Mouse (Mus musculus) embryonic facial prominence, embryonic 13.5 days (tissue): ENCODE results near the gene Slc22a13. TPM values are rescaled to one million over a fixed set of nuclear protein-coding genes. Genes with fewer than 3 reads are reported as not detected.

Experiments
- ATAC-seq: fragments of 200-750 bp; cut with Nextera tagmentation; 2 replicates; pipeline ENCODE4 v1.8.0; 2017; ENCODE audit warnings: low read depth; ENCODE audit not compliant: insufficient number of reproducible peaks, insufficient read depth, low FRiP score, low TSS enrichment
- H3K27ac ChIP-seq: fragments of 300-500 bp; sonication (generic); 2 replicates; pipeline ENCODE4 v1.5.1; 2015; ENCODE audit warnings: moderate library complexity, mild to moderate bottlenecking, inconsistent platforms
- H3K27me3 ChIP-seq: fragments of 300-500 bp; sonication (generic); 2 replicates; pipeline ENCODE4 v1.6.1; 2015; ENCODE audit warnings: mild to moderate bottlenecking, inconsistent platforms
- H3K36me3 ChIP-seq: fragments of 300-500 bp; sonication (generic); 2 replicates; pipeline ENCODE4 v1.6.1; 2015; ENCODE audit warnings: mild to moderate bottlenecking, inconsistent platforms
- H3K4me1 ChIP-seq: fragments of 300-500 bp; sonication (generic); 2 replicates; pipeline ENCODE4 v1.6.1; 2015; ENCODE audit warnings: inconsistent platforms
- H3K4me2 ChIP-seq: fragments of 300-500 bp; sonication (generic); 2 replicates; pipeline ENCODE4 v1.6.1; 2015; ENCODE audit warnings: moderate library complexity, mild to moderate bottlenecking, inconsistent platforms
- H3K4me3 ChIP-seq: fragments of 300-500 bp; sonication (generic); 2 replicates; pipeline ENCODE4 v1.5.1; 2015; ENCODE audit warnings: mild to moderate bottlenecking, inconsistent platforms
- H3K9ac ChIP-seq: fragments of 300-500 bp; sonication (generic); 2 replicates; pipeline ENCODE4 v1.6.1; 2015; ENCODE audit warnings: mild to moderate bottlenecking, inconsistent platforms
- H3K9me3 ChIP-seq: fragments of 300-500 bp; sonication (generic); 2 replicates; pipeline ENCODE4 v1.6.1; 2016; ENCODE audit warnings: inconsistent platforms
- WGBS: fragments of 180-500 bp; shearing (Covaris S2); methylation state at CpG from one replicate; pipeline ENCODE4 v1.1.7; 2015; ENCODE audit warnings: mixed read lengths; 5-methylcytosine and 5-hydroxymethylcytosine counted together
- polyA plus RNA-seq: library from polyadenylated mRNA; unstranded; fragments of >200 nt; fragmentation: Nextera tagmentation; extraction: Ambion mirVana; gene quantifications from 2 replicates; pipeline ENCODE4 v1.2.1, GENCODE M21; 2015

Slc22a13 gene
- polyA plus RNA-seq: not detected in 2 replicates

DNA sequence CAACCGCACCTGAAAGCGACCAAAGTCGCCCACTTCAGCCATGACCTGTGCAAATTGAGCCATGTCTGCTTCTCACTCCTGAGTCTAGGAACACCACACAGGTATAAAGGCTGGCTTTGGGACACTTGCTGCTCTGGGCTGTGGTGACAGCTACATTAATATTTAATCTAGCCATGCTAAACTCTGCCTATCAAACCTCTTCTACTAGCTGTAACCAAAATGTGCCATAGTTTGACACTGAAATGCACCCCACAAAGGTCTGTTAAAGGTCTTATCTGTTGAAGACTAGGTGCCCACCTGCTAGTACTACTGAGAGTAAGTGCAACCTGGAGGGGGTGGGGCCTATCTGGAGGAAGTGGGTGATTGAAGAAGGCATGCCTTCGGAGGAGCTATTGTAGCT, at the start of gene Slc22a13:
Gene Slc22a13 (minus strand): TSS at position 101 of the 400 bp plus-strand sequence.
- H3K4me1 ChIP-seq: no peaks in the 10 kb centered on the region
- WGBS: 92% methylated on average over 4 of the region's 4 CpGs
- H3K27me3 ChIP-seq: no peaks in the 10 kb centered on the region
- no peaks in the 10 kb centered on the region for H3K9me3 ChIP-seq
- no peaks in the 10 kb centered on the region for H3K36me3 ChIP-seq
- no peak within 1 kb of the TSS for H3K4me2 ChIP-seq
- ATAC-seq: no peak
- no peak within 1 kb of the TSS for H3K9ac ChIP-seq
- H3K27ac ChIP-seq: no peak within 1 kb of the TSS
- H3K4me3 ChIP-seq: no peak within 1 kb of the TSS

DNA sequence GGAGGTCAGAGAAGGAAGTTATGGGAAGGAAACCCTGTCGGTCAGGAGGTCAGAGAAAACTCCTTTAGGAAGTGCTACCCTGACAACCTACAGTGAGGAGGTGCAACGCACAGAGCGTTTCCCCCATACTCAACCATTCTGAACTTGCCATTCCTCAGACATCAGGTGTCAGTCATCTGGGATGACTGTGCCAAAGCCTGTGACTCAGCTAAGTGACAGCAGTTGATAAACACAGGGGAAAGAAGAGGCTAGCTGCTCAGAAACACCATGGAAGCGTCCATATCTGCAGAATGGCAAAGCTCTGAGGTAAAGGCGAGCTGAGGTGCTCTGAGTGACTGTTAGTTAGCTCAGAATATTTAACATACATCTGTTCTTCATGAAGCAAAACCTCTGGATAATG, 49.2 kb upstream of the Slc22a13 start:
- no peak overlapping the region for H3K4me2 ChIP-seq
- no peak overlapping the region for H3K27ac ChIP-seq
- H3K27me3 ChIP-seq: no peaks in the 10 kb centered on the region
- H3K4me3 ChIP-seq: no peak overlapping the region
- H3K9ac ChIP-seq: no peak overlapping the region
- WGBS: 75% methylated on average over 5 of the region's 5 CpGs
- ATAC-seq: no peak
- no peaks in the 10 kb centered on the region for H3K4me1 ChIP-seq
- peaks cover 50% of the 10 kb centered on the region for H3K36me3 ChIP-seq
- no peaks in the 10 kb centered on the region for H3K9me3 ChIP-seq

DNA sequence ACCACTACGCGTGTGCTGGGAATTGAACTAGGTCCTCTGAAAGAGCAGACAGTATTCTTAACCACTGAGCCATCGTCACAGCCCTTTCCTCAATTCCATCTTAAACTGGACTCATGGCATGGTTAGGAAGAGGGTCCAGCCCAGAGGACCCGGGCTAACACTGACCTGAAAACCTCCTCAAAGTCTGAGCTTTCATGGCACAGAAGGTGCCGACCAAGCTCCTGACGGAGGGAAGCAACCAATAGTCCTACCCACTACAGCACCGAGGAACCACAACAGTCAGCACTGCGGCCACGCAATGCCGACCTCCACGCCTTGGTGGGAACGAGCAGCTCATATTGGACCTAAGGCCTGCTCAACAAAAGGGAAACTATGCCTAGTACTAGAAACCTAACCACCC, 47.3 kb upstream of the Slc22a13 start:
- no peak overlapping the region for H3K4me3 ChIP-seq
- no peak for ATAC-seq
- H3K4me2 ChIP-seq: no peak overlapping the region
- H3K9me3 ChIP-seq: no peaks in the 10 kb centered on the region
- WGBS: 95% methylated on average over 12 of the region's 12 CpGs
- no peak overlapping the region for H3K9ac ChIP-seq
- H3K27me3 ChIP-seq: no peaks in the 10 kb centered on the region
- H3K36me3 ChIP-seq: peaks cover 46% of the 10 kb centered on the region
- H3K27ac ChIP-seq: no peak overlapping the region
- no peaks in the 10 kb centered on the region for H3K4me1 ChIP-seq

DNA sequence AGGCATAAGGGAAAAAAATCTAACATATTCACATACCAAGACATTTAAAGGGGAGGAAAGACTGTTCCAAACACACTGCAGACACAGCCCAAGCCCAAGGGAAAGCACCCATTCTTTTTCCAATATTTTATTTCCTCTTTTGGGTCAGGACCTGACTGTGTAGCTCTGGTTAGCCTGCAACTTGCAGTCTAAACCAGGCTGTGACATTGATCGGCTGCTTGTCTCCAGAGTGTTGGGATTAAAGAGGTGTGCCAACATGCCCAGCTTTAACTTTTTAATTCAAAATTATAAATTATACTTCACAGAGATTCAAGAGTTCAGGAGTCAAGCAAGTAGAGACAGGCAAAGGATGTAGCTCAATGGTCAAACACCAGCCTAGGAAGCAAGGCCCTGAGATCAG, 46.2 kb upstream of the Slc22a13 start:
- H3K27ac ChIP-seq: no peak overlapping the region
- no peak overlapping the region for H3K4me2 ChIP-seq
- WGBS: 85% methylated on average over 1 of the region's 1 CpGs
- no peaks in the 10 kb centered on the region for H3K9me3 ChIP-seq
- H3K27me3 ChIP-seq: no peaks in the 10 kb centered on the region
- no peak overlapping the region for H3K4me3 ChIP-seq
- H3K9ac ChIP-seq: no peak overlapping the region
- ATAC-seq: no peak
- no peaks in the 10 kb centered on the region for H3K4me1 ChIP-seq
- H3K36me3 ChIP-seq: peaks cover 54% of the 10 kb centered on the region

DNA sequence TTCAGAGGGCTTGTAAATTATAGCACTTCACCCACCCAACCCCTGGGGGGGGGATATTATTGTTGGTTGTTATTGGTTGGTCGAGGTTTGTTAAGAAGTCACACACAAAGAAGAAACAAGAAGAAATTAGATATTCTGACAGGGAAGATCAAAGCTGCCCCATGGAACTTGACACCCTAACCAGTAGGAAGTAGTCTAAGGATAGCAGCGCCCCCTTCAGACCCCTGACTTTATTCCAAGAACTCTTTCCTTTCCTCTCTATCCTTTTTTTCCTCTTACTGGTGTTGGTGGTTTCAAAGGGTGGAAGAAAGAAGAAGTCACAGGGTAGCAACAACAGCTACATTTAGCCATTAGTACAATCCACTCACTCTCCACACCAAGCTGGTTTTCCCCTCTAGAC, 45.3 kb upstream of the Slc22a13 start:
- H3K9ac ChIP-seq: no peak overlapping the region
- no peak overlapping the region for H3K4me3 ChIP-seq
- no peak for ATAC-seq
- no peak overlapping the region for H3K27ac ChIP-seq
- 85% methylated on average over 2 of the region's 2 CpGs for WGBS
- H3K36me3 ChIP-seq: peaks cover 58% of the 10 kb centered on the region
- H3K27me3 ChIP-seq: no peaks in the 10 kb centered on the region
- no peak overlapping the region for H3K4me2 ChIP-seq
- H3K9me3 ChIP-seq: no peaks in the 10 kb centered on the region
- H3K4me1 ChIP-seq: no peaks in the 10 kb centered on the region

DNA sequence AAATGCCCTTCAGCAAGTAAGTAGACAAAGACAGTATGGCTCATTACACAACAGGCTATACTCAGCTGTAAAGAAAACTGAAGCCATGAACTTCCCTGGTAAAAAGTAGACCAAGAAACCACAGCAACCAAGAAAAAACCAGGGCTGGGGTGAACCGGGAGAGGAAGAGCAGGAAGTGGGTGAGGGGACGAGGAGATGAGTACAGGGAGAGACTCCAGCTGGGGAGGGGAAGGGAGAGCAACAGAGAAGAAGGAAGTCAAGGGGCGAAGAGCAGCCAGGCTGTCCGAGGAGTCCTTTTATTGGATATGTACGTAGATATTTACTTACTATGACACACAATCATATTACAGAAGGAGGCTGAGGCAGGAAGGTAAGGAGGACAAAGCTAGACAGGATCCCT, 39.1 kb upstream of the Slc22a13 start:
- H3K4me3 ChIP-seq: no peak overlapping the region
- no peaks in the 10 kb centered on the region for H3K27me3 ChIP-seq
- H3K9me3 ChIP-seq: no peaks in the 10 kb centered on the region
- H3K36me3 ChIP-seq: peaks cover 48% of the 10 kb centered on the region
- H3K9ac ChIP-seq: no peak overlapping the region
- no peak overlapping the region for H3K4me2 ChIP-seq
- no peaks in the 10 kb centered on the region for H3K4me1 ChIP-seq
- 76% methylated on average over 5 of the region's 5 CpGs for WGBS
- no peak for ATAC-seq
- no peak overlapping the region for H3K27ac ChIP-seq

DNA sequence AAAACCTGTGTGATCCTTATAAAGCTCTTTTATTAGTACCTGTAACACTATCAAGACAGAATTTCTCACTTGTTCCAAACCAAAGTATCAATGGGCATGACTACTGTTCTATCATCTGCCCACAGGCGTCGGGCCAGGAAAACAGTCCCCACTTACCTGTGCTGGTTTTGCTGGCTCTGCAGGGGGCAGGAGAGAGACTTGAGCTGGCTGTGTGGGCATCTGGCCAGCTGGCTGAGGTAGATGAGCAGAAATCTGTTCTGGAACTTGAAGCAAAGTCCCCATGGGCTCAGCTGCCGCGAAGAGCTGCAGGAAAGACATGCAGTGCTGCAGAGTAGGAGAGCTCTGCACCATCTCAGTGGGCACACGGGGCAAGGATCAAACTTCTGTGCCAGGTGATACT, 37.9 kb upstream of the Slc22a13 start:
- WGBS: 90% methylated on average over 5 of the region's 5 CpGs
- H3K9me3 ChIP-seq: no peaks in the 10 kb centered on the region
- peaks cover 57% of the 10 kb centered on the region for H3K36me3 ChIP-seq
- H3K27me3 ChIP-seq: no peaks in the 10 kb centered on the region
- no peak for ATAC-seq
- no peak overlapping the region for H3K27ac ChIP-seq
- H3K4me1 ChIP-seq: no peaks in the 10 kb centered on the region
- no peak overlapping the region for H3K4me2 ChIP-seq
- H3K4me3 ChIP-seq: no peak overlapping the region
- no peak overlapping the region for H3K9ac ChIP-seq

DNA sequence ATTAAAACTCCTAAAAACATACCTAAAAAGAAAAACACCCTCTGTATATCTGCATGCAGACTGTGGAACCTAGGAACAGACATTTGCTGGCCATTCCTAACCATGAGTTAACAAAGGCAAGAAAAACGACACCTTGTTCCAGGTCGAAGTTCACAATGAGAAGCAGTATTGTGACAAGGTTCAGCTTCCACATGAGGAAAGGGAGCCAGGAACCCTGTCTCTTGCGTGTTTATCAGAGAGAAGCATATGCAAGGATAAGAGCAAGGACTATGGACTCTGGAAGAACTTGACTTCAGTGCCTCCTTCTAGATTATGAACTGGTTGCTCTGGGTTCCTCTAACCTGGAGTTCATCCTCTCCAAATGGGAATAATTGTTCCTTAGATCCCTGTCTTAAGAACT, 35.1 kb upstream of the Slc22a13 start:
- peaks cover 65% of the 10 kb centered on the region for H3K36me3 ChIP-seq
- H3K9me3 ChIP-seq: no peaks in the 10 kb centered on the region
- ATAC-seq: no peak
- H3K27me3 ChIP-seq: no peaks in the 10 kb centered on the region
- no peak overlapping the region for H3K27ac ChIP-seq
- no peaks in the 10 kb centered on the region for H3K4me1 ChIP-seq
- no peak overlapping the region for H3K4me2 ChIP-seq
- H3K4me3 ChIP-seq: no peak overlapping the region
- 89% methylated on average over 3 of the region's 3 CpGs for WGBS
- H3K9ac ChIP-seq: no peak overlapping the region

DNA sequence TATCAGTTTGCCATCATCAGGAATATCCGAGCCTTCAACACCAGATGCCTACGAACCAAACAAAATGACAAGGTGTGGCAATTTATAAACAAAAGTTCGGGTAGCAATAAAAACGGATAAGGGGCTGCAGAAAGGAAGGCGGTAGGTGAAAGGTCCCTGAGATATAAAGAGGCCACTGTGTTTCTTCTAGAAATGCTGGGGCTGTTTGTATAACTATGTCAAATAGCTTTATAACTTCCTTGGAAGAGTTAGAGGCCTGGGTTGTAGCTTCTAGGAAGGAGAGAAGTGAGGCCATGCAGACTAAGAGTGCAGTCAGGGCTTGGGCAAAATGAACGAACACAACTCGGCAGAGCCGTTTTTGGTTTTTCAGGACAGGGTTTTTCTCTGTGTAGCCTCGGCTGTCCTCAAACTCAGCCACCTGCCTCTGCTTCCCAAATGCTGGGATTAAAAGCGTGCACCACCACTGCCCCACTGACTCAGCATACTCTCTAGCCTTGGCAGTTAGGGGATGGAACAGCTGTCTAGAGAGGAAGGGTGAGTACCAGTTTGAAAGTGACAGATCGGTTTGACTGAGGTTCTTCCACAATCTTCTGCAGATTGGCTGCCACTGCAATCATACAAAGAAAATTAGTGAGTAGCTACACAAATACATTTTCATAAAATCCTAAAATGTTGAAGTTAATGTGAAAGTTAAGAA, 32.4 kb upstream of the Slc22a13 start:
- no peak overlapping the region for H3K9ac ChIP-seq
- no peak overlapping the region for H3K4me3 ChIP-seq
- no peak overlapping the region for H3K27ac ChIP-seq
- H3K4me2 ChIP-seq: no peak overlapping the region
- H3K4me1 ChIP-seq: no peaks in the 10 kb centered on the region
- peaks cover 60% of the 10 kb centered on the region for H3K36me3 ChIP-seq
- ATAC-seq: no peak
- no peaks in the 10 kb centered on the region for H3K27me3 ChIP-seq
- H3K9me3 ChIP-seq: no peaks in the 10 kb centered on the region
- WGBS: 86% methylated on average over 11 of the region's 11 CpGs

DNA sequence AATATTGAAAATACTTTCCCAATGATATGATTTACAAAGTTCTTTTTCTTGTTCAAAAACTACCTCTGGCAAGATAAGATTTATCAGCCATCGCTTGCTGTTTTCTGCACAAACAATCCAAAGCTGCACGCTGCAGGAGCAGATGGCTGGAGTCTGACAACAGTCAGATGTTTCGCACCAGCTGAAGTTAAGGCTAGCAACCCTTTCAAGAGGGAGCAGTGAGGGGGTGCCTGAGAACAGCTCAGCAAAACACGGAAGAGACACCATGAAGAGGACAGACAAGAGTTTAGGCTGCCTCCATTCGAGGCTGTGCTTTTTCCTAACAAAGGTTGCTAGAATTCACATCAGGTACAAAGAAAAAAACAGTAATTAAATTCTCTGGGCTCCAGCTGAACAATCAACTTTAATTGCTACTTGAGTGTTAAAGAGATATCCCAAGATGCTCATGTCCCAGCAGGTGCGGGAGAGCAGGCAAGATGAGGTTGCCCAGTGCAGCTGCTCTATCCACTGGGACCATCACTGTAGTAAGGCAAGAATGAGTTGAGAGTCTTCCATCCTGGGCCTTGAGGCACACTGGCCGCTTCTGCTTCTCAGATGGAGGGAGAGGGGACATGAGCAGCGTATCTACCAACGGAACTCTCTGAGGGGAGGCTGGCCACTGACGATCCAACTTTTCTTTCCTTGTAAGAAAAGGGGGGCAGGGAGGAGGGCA, 31.5 kb upstream of the Slc22a13 start:
- no peak for ATAC-seq
- Histone ChIP-seq H3K4me1 (no peaks in the 10 kb centered on the region), H3K36me3 (peaks cover 55% of the 10 kb centered on the region), H3K4me3 (no peak overlapping the region), H3K9ac (no peak overlapping the region), H3K27me3 (no peaks in the 10 kb centered on the region), H3K9me3 (no peaks in the 10 kb centered on the region), H3K27ac (no peak overlapping the region), H3K4me2 (no peak overlapping the region)
- WGBS: 89% methylated on average over 10 of the region's 10 CpGs

DNA sequence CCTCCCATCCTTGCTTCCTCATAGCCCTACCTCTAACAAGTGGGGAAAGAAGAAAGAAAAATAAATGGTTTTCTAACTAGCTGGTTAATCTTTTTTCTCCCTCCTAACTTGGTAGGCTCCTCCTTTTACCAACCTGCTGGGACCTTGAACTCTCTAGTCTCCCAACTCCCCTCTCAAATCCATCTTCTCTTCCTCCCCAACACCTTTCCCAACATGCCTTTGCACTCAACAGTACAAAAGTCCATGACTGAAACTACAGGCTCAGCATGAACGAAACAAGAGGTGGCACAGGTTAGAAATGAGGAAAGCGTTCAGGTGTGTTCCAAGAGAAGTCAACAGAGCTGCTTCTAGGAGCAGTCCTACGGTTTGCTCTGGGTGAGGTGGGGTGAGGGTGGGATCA, 30.4 kb upstream of the Slc22a13 start:
- peaks cover 51% of the 10 kb centered on the region for H3K36me3 ChIP-seq

DNA sequence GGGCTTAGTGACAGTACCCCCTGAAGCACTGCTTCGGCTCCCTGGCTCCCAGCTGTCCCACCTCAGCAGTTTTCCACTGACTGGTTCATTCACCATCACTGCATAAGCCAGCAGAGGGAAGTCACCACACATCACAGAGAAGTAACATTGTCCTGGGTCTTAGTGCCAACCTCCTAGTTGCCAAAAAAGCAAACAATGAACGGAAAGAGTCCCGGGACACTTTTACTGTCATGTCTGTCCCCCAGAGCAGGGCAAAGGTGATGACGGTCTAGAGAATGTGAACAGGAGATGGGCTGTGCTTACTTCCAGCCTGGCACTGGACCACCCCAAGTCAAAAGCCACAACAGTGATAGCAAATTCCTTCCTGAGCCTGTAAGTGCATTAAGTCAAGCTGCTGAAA, 29.9 kb upstream of the Slc22a13 start:
- H3K4me3 ChIP-seq: no peak overlapping the region
- no peak for ATAC-seq
- no peak overlapping the region for H3K9ac ChIP-seq
- 88% methylated on average over 4 of the region's 4 CpGs for WGBS
- H3K9me3 ChIP-seq: no peaks in the 10 kb centered on the region
- no peak overlapping the region for H3K27ac ChIP-seq
- peaks cover 46% of the 10 kb centered on the region for H3K36me3 ChIP-seq
- H3K4me1 ChIP-seq: no peaks in the 10 kb centered on the region
- H3K4me2 ChIP-seq: no peak overlapping the region
- no peaks in the 10 kb centered on the region for H3K27me3 ChIP-seq

More for the DNA sequence above, 30.4 kb upstream of the Slc22a13 start:
- no peak for ATAC-seq
- H3K27me3 ChIP-seq: no peaks in the 10 kb centered on the region
- H3K9ac ChIP-seq: no peak overlapping the region
- WGBS: 96% methylated on average over 3 of the region's 3 CpGs
- no peak overlapping the region for H3K4me3 ChIP-seq
- H3K4me1 ChIP-seq: no peaks in the 10 kb centered on the region
- H3K4me2 ChIP-seq: no peak overlapping the region
- no peak overlapping the region for H3K27ac ChIP-seq
- no peaks in the 10 kb centered on the region for H3K9me3 ChIP-seq
